Mouse (Mus musculus) A20 (cell line): Measurements from ENCODE around the gene Tmem251.

Experiments
- DNase-seq: peaks from one replicate; pipeline ENCODE4 v3.0.0-alpha.2; 2011; ENCODE audit warnings: low read depth, low spot score

Gene Tmem251

DNA sequence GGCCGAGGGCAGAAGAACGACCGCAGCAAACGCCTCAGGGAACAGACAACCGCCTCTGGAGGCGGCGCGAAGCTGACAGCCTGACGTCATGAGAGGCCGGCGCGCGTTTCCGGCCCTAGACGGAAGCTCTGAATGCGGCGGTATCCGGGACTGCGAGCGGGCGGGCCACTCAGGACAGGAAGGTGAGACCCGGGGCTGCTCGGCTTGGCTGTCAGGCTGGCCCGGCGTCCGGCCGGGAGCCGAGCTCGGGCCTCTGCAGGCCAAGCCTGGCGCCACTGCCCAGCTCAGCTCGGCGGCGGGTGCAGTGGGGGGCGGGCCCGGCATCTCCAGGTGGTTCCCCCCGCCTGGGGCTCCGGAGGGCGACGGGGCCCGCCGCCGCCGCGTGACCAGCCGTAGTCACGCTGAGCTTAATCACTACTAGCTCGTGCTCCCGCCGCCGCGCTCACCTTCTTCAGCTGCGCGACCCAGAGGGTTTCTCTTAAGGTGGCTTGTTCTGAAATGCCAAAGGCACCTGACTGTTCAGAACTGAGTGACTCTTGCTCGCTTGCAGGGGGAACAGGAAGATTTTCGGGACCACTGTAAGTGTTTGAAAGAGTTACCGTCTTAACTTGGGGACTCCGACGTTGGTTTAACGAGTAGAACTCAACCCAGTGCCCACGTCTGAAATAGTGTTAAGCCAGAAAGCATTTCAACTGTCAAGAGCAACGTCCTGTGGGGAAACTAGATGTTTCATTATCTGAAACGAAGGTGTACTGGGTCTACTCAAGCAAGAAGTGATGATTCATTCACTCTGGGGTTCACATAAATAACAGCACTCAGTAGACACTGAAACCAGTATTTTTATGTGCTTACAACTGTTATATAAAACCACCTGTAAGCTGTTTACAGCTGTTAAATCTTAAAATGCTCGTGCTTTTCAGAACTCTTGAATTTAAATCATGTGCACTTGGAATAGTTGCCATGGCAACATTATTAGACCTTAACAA lies at the start of gene Tmem251, which contains the start of gene Moap1:
TSS of gene Tmem251 (plus strand) at position 174 of the 986 bp plus-strand sequence.
TSS of gene Moap1 (minus strand) at position 73 of the 986 bp plus-strand sequence.
- DNase-seq: peak; percentile 95

DNA sequence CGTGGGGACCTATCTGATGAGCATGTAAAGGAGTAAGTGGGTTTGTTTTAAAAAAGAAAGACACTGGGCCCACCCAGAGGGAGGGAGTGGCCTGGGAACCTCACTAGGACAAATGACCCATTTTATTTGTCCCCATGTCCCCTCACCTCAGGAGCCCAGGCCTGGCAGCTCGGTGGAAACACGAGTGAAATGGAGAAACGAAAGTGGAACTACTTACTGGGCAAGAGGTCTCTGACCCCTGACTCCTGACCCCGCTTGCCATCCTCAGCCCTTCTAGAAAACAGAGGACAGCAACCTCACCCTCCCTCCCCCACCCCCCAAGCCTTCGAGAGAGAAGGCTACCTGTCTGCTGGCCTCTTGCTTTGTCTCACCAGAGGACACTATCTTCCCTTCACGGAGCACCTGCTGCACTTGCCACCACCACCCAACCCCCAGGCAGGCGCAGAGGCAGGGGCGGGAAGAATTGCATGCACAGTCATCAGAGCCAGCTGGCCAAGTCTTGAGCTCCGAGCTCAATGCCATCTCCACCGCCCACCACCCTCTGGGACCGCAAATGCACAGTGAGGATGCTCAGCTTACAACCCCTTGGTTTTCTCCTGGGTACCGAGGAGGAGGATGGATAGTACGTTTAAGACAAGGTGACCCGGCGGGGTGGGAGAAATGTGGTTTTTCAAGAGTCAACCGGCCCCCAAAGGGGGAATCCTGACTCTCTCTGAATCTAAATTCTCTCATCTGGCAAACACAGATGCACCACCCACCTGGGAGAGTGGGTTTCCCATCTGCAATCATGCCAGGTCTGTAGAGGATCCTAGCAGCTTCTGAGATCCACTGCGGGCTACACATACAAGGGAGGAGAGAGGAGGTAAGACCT lies 48.0 kb upstream of the Tmem251 start:
- DNase-seq: no peak

DNA sequence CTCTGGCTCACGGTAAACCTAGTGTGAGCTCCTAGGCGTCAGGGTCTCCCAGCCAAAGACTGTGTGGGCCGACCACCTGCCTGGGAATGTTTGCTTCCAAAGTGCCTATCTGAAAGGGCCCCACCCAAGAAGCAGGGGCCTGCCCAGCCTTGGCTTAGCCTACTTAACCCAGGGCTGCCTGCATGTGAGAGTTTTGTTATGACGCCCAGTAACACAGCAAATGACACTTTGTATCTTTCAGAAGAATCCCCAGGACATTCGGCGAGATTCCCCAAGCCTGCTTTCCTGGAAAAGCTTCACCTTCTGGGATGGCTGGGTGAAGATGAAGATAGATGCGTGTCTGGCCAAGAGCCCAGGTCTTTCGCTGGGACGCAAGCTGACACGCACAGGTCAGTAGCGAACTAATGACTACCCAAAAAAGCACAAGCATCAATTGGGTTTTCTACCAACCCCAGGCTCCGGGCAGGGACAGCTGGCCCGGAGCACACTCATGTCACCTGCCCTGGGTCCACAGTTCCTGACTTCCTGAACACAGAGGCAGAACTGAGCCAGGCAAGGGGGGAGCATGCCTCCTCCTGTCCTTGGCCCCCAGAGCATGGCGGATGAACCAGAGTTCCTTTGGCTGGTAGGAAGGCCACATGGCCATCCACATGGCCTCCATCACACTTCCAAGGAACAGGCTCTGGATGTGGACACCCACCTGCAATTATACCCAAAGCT lies 46.8 kb upstream of the Tmem251 start:
- DNase-seq: no peak

DNA sequence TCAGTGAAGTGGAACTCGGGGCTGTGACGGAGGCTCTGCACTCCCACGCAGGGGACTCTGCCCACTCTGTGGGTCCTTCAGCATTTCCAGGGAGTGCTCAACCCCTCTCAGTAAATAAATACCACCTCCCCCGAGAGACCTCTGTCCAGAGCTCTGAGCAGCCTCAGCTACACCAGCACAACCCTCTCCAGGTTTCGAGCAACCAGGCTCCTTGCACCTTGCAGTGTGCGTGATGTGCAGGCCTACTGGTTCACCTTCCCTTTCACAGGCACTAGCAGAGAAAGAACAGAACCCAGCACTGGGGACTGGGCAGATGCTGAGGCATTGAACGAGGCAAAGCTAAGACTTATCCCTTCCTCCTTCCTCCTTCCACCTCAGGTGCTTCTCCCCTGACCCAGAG lies 46.2 kb upstream of the Tmem251 start:
- DNase-seq: no peak

- DNase-seq: no peak
These were observed 45.4 kb upstream of the Tmem251 start for GRCm38 (mm10) chr12:102698089-102698684.

DNA sequence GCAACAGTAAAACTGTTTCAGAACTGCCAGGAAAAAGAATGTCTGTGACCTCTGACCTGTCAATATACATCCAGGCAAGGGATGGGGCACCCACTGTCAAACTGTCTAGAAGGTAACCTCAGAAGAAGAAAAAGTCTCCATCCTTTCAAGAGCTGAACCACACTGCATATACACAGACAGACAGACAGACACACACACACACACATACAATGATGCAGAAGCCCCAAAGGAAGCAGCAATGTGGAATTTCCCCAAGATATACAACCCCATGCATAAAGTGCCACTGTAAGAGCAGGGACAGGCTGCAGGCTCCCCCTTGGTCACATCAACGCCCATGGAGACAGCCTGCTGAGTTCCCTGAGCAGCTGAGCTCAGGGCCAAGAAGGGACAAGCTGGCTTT lies 44.4 kb upstream of the Tmem251 start:
- no peak for DNase-seq

DNA sequence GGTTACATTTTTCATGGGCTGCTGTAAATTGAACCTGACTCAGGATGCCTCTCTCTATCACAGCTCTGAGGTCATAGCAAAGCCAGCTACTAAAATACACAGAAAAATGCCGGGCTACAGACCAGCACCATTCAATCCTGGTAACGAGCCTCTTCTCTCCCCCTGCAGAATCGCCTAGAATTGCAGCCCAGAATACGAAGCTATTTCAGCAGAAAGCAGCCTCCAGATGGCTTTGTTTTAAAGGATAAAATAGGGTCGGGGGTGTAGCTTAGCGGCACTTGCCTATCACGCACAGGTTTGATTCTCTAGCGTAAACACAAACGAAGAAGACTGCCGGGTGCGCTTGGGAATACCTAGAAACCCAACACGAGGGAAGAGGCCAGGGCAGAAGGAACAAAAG lies 43.1 kb upstream of the Tmem251 start:
- DNase-seq: no peak

GRCm38 (mm10) chr12:102701691-102702207 lies 41.8 kb upstream of the Tmem251 start:
- no peak for DNase-seq

DNA sequence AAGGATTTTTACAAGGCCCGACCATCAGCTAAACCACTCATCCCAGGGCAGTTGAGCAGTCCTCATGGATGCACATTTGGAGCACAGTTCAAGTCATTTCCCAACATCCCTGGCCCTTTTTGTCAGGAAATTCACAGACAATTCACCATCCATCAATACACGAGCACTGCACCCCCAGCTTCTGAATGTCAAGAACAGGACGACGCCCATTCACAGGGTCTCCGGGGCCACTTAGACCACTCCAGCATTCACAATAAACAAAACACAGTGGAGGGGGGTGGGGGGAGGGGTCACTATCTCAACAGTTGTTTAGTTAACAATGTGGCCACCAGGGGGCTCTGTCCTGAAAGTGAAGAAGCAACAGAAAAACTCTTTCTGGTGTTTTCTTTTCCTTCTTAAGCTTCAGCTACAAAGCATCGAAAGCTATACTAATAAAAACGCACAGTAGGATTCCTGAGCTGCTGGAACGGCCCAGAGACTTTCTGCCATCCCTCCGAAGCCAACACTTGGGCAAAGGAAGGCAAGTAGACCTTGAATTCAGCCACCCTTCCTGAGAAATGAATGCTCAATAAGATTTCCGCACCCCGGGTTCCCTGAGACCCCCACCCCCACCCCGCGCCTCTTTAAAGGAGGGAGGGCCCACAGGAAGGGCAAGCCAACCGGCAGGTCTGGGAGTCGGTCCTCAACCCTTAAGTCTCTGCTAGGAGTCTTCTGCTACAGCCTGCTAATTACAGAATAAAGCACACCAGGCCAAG lies 41.0 kb upstream of the Tmem251 start:
- peak; percentile 78 for DNase-seq

DNA sequence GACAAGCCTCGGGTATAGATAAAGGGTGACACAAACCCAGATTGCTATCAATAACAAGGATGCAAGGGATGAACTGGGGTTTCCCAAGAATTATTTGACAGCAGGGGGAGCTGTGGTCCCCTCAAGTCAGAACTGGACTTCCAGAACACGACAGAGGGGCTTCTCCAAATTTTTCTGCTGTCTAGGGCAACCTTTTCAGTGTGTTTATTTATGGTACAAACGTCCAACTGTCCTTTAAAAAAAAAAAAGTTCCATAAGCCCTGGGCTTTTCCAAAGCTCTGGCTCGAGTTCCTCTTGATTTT lies 40.5 kb upstream of the Tmem251 start:
- DNase-seq: no peak

DNA sequence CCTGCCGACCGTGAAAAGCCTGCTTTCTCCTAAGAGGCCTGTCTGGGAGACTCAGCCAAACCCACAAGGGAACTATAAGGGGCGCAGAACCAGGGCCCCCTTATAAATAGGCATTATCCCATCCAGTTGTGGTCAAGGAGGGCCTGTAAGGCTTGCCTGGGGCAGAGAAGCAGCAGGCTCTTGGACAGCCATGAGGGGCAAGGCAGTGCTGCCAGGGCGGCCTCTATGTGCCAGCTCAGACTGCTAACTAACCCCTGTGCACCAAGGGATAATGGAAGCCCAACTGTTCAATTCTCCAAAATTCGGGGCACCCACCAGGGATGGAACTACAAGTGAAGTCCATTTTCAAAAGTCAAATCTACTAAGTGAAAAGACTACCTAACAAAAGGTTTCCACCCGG lies 40.1 kb upstream of the Tmem251 start:
- DNase-seq: no peak

DNA sequence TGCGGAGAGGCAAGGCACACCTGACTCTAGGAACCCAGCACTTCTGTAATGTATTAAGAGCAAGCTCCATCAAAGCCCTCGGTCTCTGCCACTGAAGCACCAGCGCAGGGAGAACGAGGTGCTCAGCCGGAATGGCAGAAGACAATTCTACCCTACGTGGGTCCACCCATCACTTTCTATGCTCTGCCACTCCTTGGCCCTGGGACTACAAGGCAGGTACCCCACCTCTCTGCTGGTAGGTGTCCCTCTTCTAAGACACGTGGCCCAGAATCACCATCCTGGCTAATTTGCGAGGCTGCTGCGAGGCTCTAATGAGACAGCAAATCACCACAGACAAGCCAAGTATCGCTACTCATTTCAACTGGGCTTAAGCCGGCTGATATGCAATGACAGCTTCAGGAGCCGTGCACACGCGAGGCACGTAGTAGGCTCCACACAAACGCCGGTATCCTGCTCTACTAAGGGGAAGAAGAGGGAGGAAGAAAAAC lies 39.6 kb upstream of the Tmem251 start:
- DNase-seq: no peak

- DNase-seq: peak; percentile 74
These were observed 38.9 kb upstream of the Tmem251 start, which contains the start of gene Itpk1 for GRCm38 (mm10) chr12:102704457-102705198. Gene Itpk1, minus strand, starts transcription at chr12:102704930.

DNA sequence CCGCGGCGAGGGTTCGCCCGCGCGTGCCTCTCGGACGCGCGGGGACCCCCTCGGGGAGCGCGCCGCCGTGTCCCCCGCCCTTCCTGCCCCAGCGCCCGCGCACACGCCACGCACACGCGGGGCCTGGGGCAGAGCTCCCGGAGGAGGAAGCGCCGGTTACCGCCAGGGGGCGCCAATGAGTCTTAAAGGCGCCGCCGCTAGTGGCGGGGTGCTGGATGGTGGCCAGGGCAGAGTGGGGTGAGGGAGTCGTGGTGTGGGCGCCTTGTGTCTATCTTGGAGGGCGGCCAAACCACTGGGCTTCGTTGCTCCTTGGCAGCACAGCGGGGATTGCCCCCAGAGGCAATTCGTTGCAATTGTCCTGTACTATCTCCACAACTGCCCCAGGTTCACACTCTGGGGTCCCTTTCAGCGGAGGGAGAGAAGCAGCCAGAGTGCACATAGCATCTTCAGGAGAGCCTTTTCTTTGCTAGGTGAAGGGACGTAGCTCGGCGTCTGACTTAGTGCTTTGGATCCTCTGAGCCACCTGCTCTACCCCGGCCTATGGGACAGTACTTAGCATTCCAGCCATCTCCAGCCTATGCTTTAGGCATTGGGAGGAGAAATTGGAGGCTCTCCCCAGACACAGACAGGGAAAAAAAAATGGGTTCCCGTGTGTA lies 38.2 kb upstream of the Tmem251 start:
- DNase-seq: peak; percentile 85

DNA sequence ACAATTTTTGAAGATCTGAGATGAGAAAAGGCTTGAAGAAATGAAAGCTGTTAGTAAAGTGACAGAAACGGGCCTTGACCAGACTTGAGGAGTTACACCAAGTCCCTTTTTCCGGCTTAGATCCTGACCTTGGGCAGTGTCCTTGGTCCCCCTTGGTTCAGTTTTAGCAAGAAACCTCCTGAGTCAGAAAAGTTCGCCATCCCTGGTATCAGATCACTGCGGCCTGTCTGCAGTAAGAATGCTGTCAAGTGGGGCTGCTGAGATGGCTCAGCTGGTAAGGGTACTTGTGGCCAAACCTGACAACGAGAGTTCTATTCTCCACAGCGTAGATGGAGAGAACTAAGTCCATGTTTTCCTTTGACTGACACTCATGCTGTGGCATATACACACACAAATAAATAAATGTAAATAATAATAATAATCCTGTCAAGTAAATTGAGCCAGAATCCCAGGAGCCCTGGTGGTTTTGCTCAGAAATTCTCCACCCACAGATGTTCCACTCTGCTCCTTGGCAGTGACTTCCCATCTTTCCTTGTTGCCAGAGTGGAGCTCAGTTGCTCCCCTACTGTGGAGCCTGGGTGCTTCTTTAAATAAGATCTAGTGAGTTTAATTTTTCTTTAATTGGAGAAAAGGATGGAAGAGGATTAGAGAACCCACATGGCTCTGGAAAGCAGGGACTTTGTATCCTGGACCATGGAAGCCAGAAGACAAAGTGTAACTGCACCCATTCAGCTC lies 37.5 kb upstream of the Tmem251 start:
- no peak for DNase-seq

DNA sequence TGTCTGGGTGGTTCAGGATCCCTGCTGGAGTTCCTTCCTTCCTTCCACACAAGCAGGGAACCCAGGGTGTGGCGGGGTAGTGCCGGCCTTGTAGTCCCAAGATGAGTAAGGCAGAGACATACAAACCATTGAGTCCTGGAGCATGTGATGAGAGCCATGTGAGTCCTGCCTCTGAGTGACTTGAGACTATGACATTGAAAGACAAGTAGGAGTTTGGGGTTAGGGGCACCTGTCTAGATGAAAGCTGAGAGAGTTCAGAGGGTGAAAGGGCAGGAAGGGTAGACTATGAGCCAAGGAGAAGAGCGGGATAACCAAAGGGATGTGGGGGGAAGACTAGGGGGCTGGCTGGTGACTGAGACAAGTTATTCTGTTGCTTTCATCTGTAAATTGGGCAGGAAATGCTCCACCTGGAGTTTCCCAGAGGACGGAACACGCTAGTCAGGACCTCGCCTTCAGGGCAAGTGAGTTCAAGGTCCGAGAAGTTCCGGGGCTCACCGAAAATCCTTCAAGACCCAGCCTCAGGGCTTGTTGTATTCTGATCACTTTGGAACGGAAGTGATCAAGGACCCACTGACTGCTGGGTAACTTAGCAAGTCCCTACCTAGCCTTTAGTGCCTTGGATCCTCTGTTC lies 36.6 kb upstream of the Tmem251 start:
- no peak for DNase-seq

- DNase-seq: no peak
These were observed 35.3 kb upstream of the Tmem251 start for GRCm38 (mm10) chr12:102708220-102708619.

GRCm38 (mm10) chr12:102709896-102710295 lies 33.7 kb upstream of the Tmem251 start:
- DNase-seq: no peak
